Mouse (Mus musculus): Measurements from ENCODE around the gene Med25. TPM values are rescaled to one million over a fixed set of nuclear protein-coding genes. Genes with fewer than 3 reads are reported as not detected.

The Med25 gene
- 6.5 and 8.4 TPM in 2 replicates for total RNA-seq (2015; ENCODE audit: low replicate concordance)
- 3.2 and 5.3 TPM in 2 replicates for total RNA-seq (2017; ENCODE audit: low replicate concordance)

GRCm38 (mm10) chr7:44892276-44892921, at the start of gene Med25:
TSS of gene Med25 (minus strand) at chr7:44892712.
- ATAC-seq (replicated peaks; ENCODE audit: low FRiP score, poor library complexity, severe bottlenecking), result peak; percentile 85

- ATAC-seq (replicated peaks; ENCODE audit: low FRiP score, poor library complexity, severe bottlenecking), result no peak
Measured at GRCm38 (mm10) chr7:44938680-44939079, 46.2 kb upstream of the Med25 start.

GRCm38 (mm10) chr7:44929204-44930151, 37.0 kb upstream of the Med25 start, which contains the start of gene Ap2a1:
TSS of gene Ap2a1 (minus strand) at chr7:44929496.
- ATAC-seq (replicated peaks; ENCODE audit: low FRiP score, poor library complexity, severe bottlenecking), result peak; percentile 88

- ATAC-seq (replicated peaks; ENCODE audit: low FRiP score, poor library complexity, severe bottlenecking), result no peak
Measured at GRCm38 (mm10) chr7:44928570-44928969, 36.1 kb upstream of the Med25 start.

- ATAC-seq (replicated peaks; ENCODE audit: low FRiP score, poor library complexity, severe bottlenecking), result no peak
Measured at GRCm38 (mm10) chr7:44925468-44925867, 33.0 kb upstream of the Med25 start.

GRCm38 (mm10) chr7:44922530-44922929, 30.0 kb upstream of the Med25 start:
- peak; percentile 54 for ATAC-seq (replicated peaks; ENCODE audit: low FRiP score, poor library complexity, severe bottlenecking)

GRCm38 (mm10) chr7:44919127-44919526, 26.6 kb upstream of the Med25 start:
- no peak for ATAC-seq (replicated peaks; ENCODE audit: low FRiP score, poor library complexity, severe bottlenecking)

GRCm38 (mm10) chr7:44918219-44918618, 25.7 kb upstream of the Med25 start:
- peak; percentile 85 for ATAC-seq (replicated peaks; ENCODE audit: low FRiP score, poor library complexity, severe bottlenecking)

GRCm38 (mm10) chr7:44916881-44917280, 24.4 kb upstream of the Med25 start:
- no peak for ATAC-seq (replicated peaks; ENCODE audit: low FRiP score, poor library complexity, severe bottlenecking)

GRCm38 (mm10) chr7:44916191-44916590, 23.7 kb upstream of the Med25 start:
- ATAC-seq (replicated peaks; ENCODE audit: low FRiP score, poor library complexity, severe bottlenecking), result no peak

- no peak for ATAC-seq (replicated peaks; ENCODE audit: low FRiP score, poor library complexity, severe bottlenecking)
Measured at GRCm38 (mm10) chr7:44915314-44915713, 22.8 kb upstream of the Med25 start.

GRCm38 (mm10) chr7:44914396-44914795, 21.9 kb upstream of the Med25 start:
- no peak for ATAC-seq (replicated peaks; ENCODE audit: low FRiP score, poor library complexity, severe bottlenecking)

- ATAC-seq (replicated peaks; ENCODE audit: low FRiP score, poor library complexity, severe bottlenecking), result no peak
Measured at GRCm38 (mm10) chr7:44908706-44909476, 16.4 kb upstream of the Med25 start.

GRCm38 (mm10) chr7:44905430-44905829, 12.9 kb upstream of the Med25 start:
- no peak for ATAC-seq (replicated peaks; ENCODE audit: low FRiP score, poor library complexity, severe bottlenecking)

GRCm38 (mm10) chr7:44901230-44901722, 8.8 kb upstream of the Med25 start:
- peak; percentile 65 for ATAC-seq (replicated peaks; ENCODE audit: low FRiP score, poor library complexity, severe bottlenecking)

GRCm38 (mm10) chr7:44900632-44901031, 8.1 kb upstream of the Med25 start:
- ATAC-seq (replicated peaks; ENCODE audit: low FRiP score, poor library complexity, severe bottlenecking), result no peak

- ATAC-seq (replicated peaks; ENCODE audit: low FRiP score, poor library complexity, severe bottlenecking), result no peak
Measured at GRCm38 (mm10) chr7:44898607-44899006, 6.1 kb upstream of the Med25 start.

GRCm38 (mm10) chr7:44896499-44896898, 4.0 kb upstream of the Med25 start:
- ATAC-seq (replicated peaks; ENCODE audit: low FRiP score, poor library complexity, severe bottlenecking), result no peak

GRCm38 (mm10) chr7:44895593-44896434, 3.3 kb upstream of the Med25 start, which contains the start of gene Fuz:
TSS of gene Fuz (plus strand) at chr7:44896079.
- ATAC-seq (replicated peaks; ENCODE audit: low FRiP score, poor library complexity, severe bottlenecking), result peak; percentile 60

Measured in erythroblast, adult 5-6 weeks (primary cell).